ENCODE assay signal across 28 mouse cellular contexts in the genomic region with DNA sequence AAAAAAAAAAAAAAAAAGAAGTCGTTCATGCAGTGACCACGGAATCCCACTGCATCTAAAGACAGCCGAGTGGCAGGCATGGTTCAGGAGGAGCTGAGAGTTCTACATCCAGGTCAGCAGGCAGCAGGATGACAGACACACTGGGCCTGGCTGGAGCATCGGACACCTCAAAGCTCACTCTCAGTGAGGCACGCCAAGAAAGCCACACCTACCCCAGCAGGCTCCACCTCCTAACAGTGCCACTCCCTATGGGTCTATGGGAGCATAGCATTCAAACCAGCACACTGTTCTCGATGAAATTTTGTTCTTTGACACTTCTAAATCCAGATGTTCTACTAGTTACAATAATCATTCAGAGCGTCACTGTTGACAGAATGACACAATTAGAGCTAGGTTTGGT. TPM values are rescaled to one million over a fixed set of nuclear protein-coding genes. Genes with fewer than 3 reads are reported as not detected.
A peak's percentile ranks its signal among the peaks of the same experiment; 100 is the strongest.
DNase-seq lines count a peak whose midpoint lies in the region; ATAC-seq and TF ChIP-seq lines count a peak whose summit lies in the region.
"Had no signal": no experiment of that assay in that cellular context is flagged by ENCODE, and none has a peak within 500 bp of the region (broad histone marks: within the 10 kb centered on the region; RNA-seq: fewer than 3 reads in every experiment).

No protein-coding gene starts in this region.

- WGBS in kidney, adult 2 months: 65% methylated on average over 7 of the region's 7 CpGs

- H3K4me1 ChIP-seq in kidney, adult 2 months (ENCODE audit: control insufficient read depth, insufficient read depth, low read length): peaks cover 6% of the 10 kb centered on the region; the same call in 1 of the 2 replicates
- H3K4me1 ChIP-seq: hindbrain, embryonic 12.5 days had no signal

- ATAC-seq in megakaryocyte progenitor cell, adult 5-6 weeks (replicated peaks; ENCODE audit: poor library complexity): peak; percentile 48; the same call in 1 of the 2 replicates
- ATAC-seq: forebrain, embryonic 13.5 days; midbrain, embryonic 16.5 days had no signal

- DNase-seq in kidney, adult 2 months: peak; percentile 19
- no peak for DNase-seq in kidney, adult 11 months
- DNase-seq in thymus, postnatal 4 days: peak; percentile 52
- no peak for DNase-seq in thymus, adult 18-20 months
- DNase-seq in cerebellum, postnatal 10 days: no peak
- no peak for DNase-seq in right cerebral cortex, adult 18-20 months
- DNase-seq: adrenal gland, postnatal 14 days; cerebellum, adult 2 months; cerebellum, postnatal 36 days; embryo, embryonic 11 days; gastrocnemius, postnatal 14 days; heart, adult 18-20 months; kidney, adult 18-20 months; left cerebral cortex, postnatal 4 days; lung, postnatal 36 days; right cerebral cortex, postnatal 4 days had no signal

- H3K27me3 ChIP-seq in kidney, adult 2 months (replicated peaks; ENCODE audit: control insufficient read depth, insufficient read depth, low read length): no peaks in the 10 kb centered on the region
- H3K27me3 ChIP-seq: embryonic facial prominence, embryonic 13.5 days; forebrain, embryonic 13.5 days; hindbrain, embryonic 12.5 days; lung, embryonic 15.5 days; neural tube, embryonic 13.5 days had no signal

- H3K27ac ChIP-seq in kidney, adult 2 months (ENCODE audit: insufficient read depth, low read depth, low read length): no peak overlapping the region
- H3K27ac ChIP-seq: embryonic facial prominence, embryonic 13.5 days; forebrain, embryonic 13.5 days; hindbrain, embryonic 12.5 days; kidney, postnatal 0 days; left cerebral cortex, adult 2 months; lung, embryonic 15.5 days; neural tube, embryonic 13.5 days had no signal

- no peak for TF ChIP-seq CTCF in kidney, adult 2 months (conservative IDR thresholded peaks at IDR 0.05; ENCODE audit: insufficient read depth, insufficient read length, low read depth, low read length)

- no peak overlapping the region for H3K4me3 ChIP-seq in kidney, adult 2 months (ENCODE audit: insufficient read depth, low read depth, low read length)
- H3K4me3 ChIP-seq: embryonic facial prominence, embryonic 13.5 days; erythroblast, embryonic 14.5 days; forebrain, embryonic 13.5 days; hindbrain, embryonic 12.5 days; left cerebral cortex, adult 2 months; lung, embryonic 15.5 days; myocyte; neural tube, embryonic 13.5 days had no signal

- H3K36me3 ChIP-seq in kidney, adult 2 months (ENCODE audit: control insufficient read depth, insufficient read depth, low read length): no peaks in the 10 kb centered on the region
- H3K36me3 ChIP-seq: embryonic facial prominence, embryonic 13.5 days; G1E; hindbrain, embryonic 12.5 days; lung, embryonic 15.5 days; neural tube, embryonic 13.5 days had no signal

- TF ChIP-seq POLR2A in kidney, adult 2 months (IDR thresholded peaks at IDR 0.05; ENCODE audit: low read depth, low read length): no peak

RNA-seq across cellular contexts. Expression of gene Nup107, which starts 5.2 kb away (rescaled TPM):
- polyA plus RNA-seq in kidney, adult 2 months (2012; rRNA removed): 3.7 and 4.6 TPM in 2 replicates
- total RNA-seq in megakaryocyte progenitor cell, adult 5-6 weeks (2015): 79.2 and 85.6 TPM in 2 replicates
- total RNA-seq in megakaryocyte progenitor cell, adult 5-6 weeks (2017): 111 and 153 TPM in 2 replicates

RNA-seq across cellular contexts. Expression of gene Rap1b, which starts 48.2 kb away (rescaled TPM):
- 23.2 and 38.2 TPM in 2 replicates for polyA plus RNA-seq in kidney, adult 2 months (2012; rRNA removed)
- total RNA-seq in megakaryocyte progenitor cell, adult 5-6 weeks (2015): 215 and 244 TPM in 2 replicates
- 84.2 and 95.6 TPM in 2 replicates for total RNA-seq in megakaryocyte progenitor cell, adult 5-6 weeks (2017)

RNA-seq across cellular contexts. Expression of gene Slc35e3, which starts 51.5 kb away (rescaled TPM):
- polyA plus RNA-seq in kidney, adult 2 months (2012; rRNA removed): 37.1 and 39.1 TPM in 2 replicates
- total RNA-seq in megakaryocyte progenitor cell, adult 5-6 weeks (2015): 7.8 and 16.0 TPM in 2 replicates
- total RNA-seq in megakaryocyte progenitor cell, adult 5-6 weeks (2017): 9.0 and 14.0 TPM in 2 replicates
- polyA plus RNA-seq: erythroblast, embryonic 14.5 days had no signal

Comparison
In these comparisons a context has a peak if more than half of its experiments do, and no peak if none do; other contexts are left out.
1. DNase-seq: peak in kidney, adult 2 months (single experiment) and thymus, postnatal 4 days (single experiment); none in kidney, adult 11 months (single experiment), thymus, adult 18-20 months (0 of 2), cerebellum, postnatal 10 days (0 of 2) and right cerebral cortex, adult 18-20 months (single experiment).